ENCODE assay signal across 7 mouse cellular contexts in the genomic region with DNA sequence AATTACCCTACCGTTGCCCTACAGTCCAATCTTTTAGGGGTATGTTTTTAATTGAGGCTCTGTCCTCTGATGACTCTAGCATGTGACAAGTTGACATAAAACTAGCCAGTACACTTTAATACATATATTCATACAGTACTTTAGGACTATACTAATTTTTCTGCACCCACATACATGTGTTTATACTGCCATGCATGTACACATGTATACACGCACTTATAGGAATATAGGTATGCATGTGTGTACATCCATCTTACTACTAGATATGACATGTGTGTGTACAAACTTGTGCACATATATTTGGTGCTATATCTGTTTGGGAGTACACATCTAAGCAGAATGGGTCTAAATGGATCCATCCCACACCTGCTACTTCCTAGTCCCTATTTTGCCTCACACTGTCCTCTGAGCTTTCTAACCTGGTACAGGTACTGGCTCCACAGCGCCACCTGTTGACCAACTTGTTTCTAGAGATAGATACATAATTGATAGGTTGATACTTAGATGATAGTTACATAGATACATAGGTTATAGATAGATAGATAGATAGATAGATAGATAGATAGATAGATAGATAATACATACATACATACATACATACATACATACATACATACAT.
DNase-seq lines count a peak whose midpoint lies in the region; ATAC-seq and TF ChIP-seq lines count a peak whose summit lies in the region.

No protein-coding gene starts in this region.

- H3K4me3 ChIP-seq in cortical plate, adult 2 months (ENCODE audit: insufficient read depth, low read length), result no peak overlapping the region

- TF ChIP-seq POLR2A in cortical plate, adult 2 months (IDR thresholded peaks at IDR 0.05; ENCODE audit: extremely low read depth, insufficient read depth, low read length), result no peak

- H3K27ac ChIP-seq in cortical plate, adult 2 months (ENCODE audit: insufficient read depth, low read length), result no peak overlapping the region

- peak; percentile 58 to 65; a peak in 2 of 4 replicates for ATAC-seq in hematopoietic stem cell, adult 5-6 weeks (replicated peaks in 1 of 2; ENCODE audit: insufficient read depth in 1 of 2, low FRiP score in 2 of 2, low TSS enrichment in 1 of 2, low read depth in 1 of 2, poor library complexity in 2 of 2, severe bottlenecking in 2 of 2)

- peaks cover 1% of the 10 kb centered on the region; the same call in 1 of the 2 replicates for H3K4me1 ChIP-seq in cortical plate, adult 2 months (ENCODE audit: control insufficient read depth, insufficient read depth, low read length)

- DNase-seq in ES-CJ7 (ENCODE audit: low read depth, low spot score) (peak; percentile 24), adipocyte (ENCODE audit: low spot score) (peak; percentile 67)
- peak; percentile 56 for DNase-seq in layer of hippocampus, adult 9-10 months (ENCODE audit: low spot score)
- DNase-seq in lung, postnatal 36 days, result peak; percentile 89
- DNase-seq in skeletal muscle tissue, adult 2 months (ENCODE audit: low read depth, low spot score), result peak; percentile 32

- peak; percentile 45; the same call in 1 of the 2 replicates for TF ChIP-seq CTCF in cortical plate, adult 2 months (IDR thresholded peaks at IDR 0.05; ENCODE audit: extremely low read depth, insufficient read depth, low read length)

Comparison
In these comparisons a context has a peak if more than half of its experiments do, and no peak if none do; other contexts are left out.
1. DNase-seq: peak in every context shown above with its lines; median percentile 89 in lung, postnatal 36 days; 67 in adipocyte; 56 in layer of hippocampus, adult 9-10 months; 32 in skeletal muscle tissue, adult 2 months; 24 in ES-CJ7.